Mouse (Mus musculus): ENCODE results near the gene Slc38a5.
A peak's percentile ranks its signal among the peaks of the same experiment; 100 is the strongest.

The Slc38a5 gene

DNA sequence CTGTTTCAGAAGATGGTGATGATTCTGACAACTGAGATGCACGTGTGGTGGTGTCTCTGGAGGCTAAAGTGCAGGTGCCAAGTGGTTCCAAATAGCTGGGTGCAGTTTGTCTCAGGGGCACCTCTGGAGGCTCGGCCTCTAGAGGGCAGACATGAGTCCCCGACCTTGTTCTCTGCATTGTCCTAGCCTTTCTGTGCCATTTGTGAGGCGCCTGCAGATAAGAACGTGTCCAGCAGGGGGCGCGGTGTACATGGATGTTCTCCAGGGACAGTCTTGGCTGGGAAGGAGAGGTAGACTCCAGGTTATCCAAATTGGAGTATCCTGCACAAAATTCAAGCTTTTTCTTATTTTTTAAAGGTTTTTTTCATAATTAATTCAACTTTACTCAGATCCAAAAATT, 44.0 kb downstream of the Slc38a5 start:
- peak; percentile 10 for DNase-seq (ENCODE audit: low spot score)

DNA sequence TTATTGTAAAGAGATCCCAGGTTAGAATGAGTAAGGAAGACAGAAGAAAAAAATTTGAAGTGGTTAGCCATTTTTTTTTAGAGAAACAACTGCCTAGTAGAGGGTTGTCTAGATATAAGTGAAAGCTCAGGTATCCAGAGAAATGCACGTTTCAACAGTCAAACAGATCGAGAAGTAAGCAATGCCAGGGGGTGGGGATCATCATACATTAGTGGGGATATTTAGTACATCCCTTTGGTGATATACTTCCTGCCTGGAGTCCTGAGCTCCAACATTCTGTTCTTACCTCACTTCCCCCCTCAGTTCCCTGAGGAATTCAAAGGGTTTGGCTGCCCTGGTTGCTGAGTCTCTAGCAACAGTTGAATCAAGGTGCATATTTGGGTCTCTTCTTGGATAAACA, 56.2 kb downstream of the Slc38a5 start, which contains the start of gene Ssxb10:
TSS of gene Ssxb10 (plus strand) at position 301 of the 400 bp plus-strand sequence.
- DNase-seq (ENCODE audit: low spot score), result no peak
